Mouse (Mus musculus) right cerebral cortex, postnatal 36 days (tissue): Measurements from ENCODE around the gene Cyba.

Experiments used
- DNase-seq, 2 experiments: peaks; one replicate each; pipeline ENCODE4 v3.0.0; 2022; ENCODE audit warnings: low spot score in 2 of 2, mixed read lengths in 1 of 2

The Cyba gene

GRCm38 (mm10) chr8:122421376-122422070 is 11.2 kb downstream of the Cyba start, which contains the start of gene Il17c:
Il17c (plus strand) TSS chr8:122422020.
- DNase-seq, result no peak

- peak; percentile 47 to 68 for DNase-seq
These were observed 12.7 kb downstream of the Cyba start for GRCm38 (mm10) chr8:122419881-122420555.

DNA sequence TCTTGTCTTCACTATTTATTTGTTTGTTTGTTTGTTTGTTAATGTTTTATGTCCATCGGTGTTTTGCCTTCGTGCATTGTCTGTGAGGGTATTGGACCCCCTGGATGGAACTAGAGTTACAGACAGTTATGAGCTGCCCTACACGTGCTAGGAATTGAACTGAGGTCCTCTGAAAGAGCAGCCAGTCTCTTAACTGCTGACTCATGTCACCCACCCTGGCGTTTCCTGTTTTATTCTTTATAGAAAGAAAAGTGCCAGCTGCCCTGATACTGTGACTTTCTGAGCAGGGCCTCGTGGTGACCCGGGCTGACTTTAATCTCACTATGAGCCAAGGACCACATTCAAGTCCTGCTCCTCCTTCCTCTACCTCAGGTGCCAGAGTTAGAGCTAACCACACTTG is 17.2 kb downstream of the Cyba start:
- DNase-seq, result no peak

DNA sequence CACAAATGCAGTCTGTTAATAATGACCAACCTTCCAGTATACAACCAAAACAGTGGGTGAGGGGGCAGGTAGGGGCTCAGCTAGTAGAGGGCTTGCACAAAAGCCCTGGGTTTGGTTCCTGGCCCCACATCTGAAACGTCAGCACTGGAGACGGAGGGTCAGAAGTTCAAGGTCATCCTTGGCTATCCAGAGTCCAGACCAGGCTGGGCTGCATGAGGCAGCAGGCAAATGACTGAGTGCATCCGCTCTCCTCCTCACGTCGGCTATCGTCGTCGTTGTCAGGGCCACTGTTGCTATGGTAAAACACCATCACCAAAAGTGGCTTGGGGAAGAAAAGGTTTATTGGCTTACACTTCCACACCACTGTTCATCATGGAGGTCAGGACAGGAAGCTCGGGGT is 18.4 kb downstream of the Cyba start:
- no peak for DNase-seq

GRCm38 (mm10) chr8:122407678-122408077 is 25.1 kb downstream of the Cyba start:
- DNase-seq, result no peak

- no peak for DNase-seq
These were observed 27.5 kb downstream of the Cyba start for GRCm38 (mm10) chr8:122405146-122405805.

- no peak for DNase-seq
These were observed 34.5 kb downstream of the Cyba start for GRCm38 (mm10) chr8:122398186-122398585.

- no peak for DNase-seq
These were observed 37.4 kb downstream of the Cyba start for GRCm38 (mm10) chr8:122395291-122395690.

DNA sequence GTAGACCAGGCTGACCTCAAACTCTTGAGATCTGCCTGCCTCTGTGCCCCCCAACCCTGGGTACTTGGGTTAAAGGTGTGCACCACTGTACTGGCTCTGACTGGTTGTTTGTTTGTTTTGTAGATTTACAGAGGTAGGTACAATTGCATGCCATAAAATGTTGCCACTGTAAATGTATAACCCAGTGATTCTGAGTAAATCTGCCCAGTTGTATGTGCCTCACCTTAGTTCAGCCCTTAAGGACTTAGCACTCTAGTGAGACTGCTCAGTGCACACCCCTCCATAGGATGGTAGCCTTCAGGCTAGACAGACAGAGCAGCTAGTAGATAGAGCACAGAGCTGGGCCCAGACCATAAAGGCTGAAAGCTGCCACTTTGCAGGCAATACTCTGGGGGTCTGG is 39.0 kb downstream of the Cyba start:
- DNase-seq, result no peak

- DNase-seq, result no peak
These were observed 42.0 kb downstream of the Cyba start for GRCm38 (mm10) chr8:122390758-122391157.

GRCm38 (mm10) chr8:122389357-122389756 is 43.4 kb downstream of the Cyba start:
- no peak for DNase-seq

DNA sequence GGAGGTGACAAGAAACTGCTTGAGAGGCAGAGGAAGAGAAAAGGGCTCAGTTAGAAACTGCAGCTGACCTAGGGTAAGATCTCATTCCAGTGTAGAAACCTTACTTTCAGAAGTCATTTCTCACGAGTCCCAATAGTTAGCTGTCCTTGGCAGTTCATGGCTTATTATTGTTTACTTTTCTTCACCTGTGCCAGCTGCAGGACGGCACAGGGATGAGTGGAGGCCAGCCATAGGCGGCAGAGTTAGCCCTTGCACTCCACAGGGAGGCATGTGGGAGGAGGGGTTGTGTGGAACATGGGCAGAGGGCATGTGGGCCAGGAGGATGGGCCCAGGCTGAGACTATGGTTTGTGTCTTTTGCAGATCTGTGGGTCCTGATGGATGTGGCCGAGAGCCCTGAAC is 49.7 kb downstream of the Cyba start:
- DNase-seq, result no peak

- peak; percentile 98 to 99 for DNase-seq
These were observed 56.1 kb downstream of the Cyba start, which contains the start of gene Zc3h18 for GRCm38 (mm10) chr8:122376365-122377231. Zc3h18 (plus strand) TSS chr8:122376609.

DNA sequence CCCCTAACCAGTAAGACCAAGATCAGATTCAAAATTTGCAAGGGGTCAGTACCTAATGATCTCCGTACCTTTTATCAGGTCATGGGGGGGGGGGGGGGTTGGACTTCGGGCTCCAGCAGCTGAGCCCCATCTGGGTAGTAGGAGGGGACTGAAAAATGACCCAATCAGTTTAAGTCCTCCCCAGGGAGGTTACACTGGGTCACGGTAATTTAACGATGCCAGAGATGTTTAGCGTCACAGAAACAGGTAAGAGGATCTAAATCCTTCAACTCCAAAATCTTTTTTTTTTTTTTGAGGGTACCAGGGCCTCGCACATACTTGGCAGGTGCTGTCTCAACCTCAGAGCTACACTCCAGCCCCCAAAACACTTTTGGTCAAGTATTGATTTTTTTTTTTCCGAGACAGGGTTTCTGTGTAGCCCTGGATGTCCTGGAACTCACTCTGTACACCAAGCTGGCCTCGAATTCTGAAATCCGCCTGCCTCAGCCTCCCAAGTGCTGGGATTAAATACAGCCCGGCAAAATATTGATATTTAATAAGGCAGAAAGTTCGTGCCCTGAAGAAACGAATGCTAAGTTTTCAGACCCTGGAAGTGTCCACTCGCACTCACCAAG is 56.9 kb downstream of the Cyba start:
- no peak for DNase-seq

- no peak for DNase-seq
These were observed 57.4 kb downstream of the Cyba start for GRCm38 (mm10) chr8:122375320-122375719.
